Mouse (Mus musculus) cerebral cortex, adult 2 months (tissue): ENCODE results near the gene Runx2.

Experiments
- WGBS: fragments of 180-500 bp; shearing (Covaris S2); methylation state at CpG from one replicate; pipeline ENCODE4 v1.1.7; 2018; 5-methylcytosine and 5-hydroxymethylcytosine counted together

Gene Runx2

GRCm38 (mm10) chr17:44713404-44713803 lies 101.2 kb downstream of the Runx2 start:
- WGBS, result 87% methylated on average over 8 of the region's 8 CpGs

- 40% methylated on average over 11 of the region's 11 CpGs for WGBS
Measured at GRCm38 (mm10) chr17:44709516-44710252, 104.9 kb downstream of the Runx2 start.

GRCm38 (mm10) chr17:44707956-44708355 lies 106.6 kb downstream of the Runx2 start:
- 98% methylated on average over 3 of the region's 3 CpGs for WGBS

GRCm38 (mm10) chr17:44706531-44706930 lies 108.1 kb downstream of the Runx2 start:
- WGBS, result 75% methylated on average over 10 of the region's 10 CpGs

GRCm38 (mm10) chr17:44702506-44703298 lies 111.9 kb downstream of the Runx2 start:
- 64% methylated on average over 14 of the region's 14 CpGs for WGBS

GRCm38 (mm10) chr17:44701531-44701930 lies 113.1 kb downstream of the Runx2 start:
- 91% methylated on average over 4 of the region's 4 CpGs for WGBS

- WGBS, result 80% methylated on average over 1 of the region's 1 CpGs
Measured at GRCm38 (mm10) chr17:44700326-44700725, 114.3 kb downstream of the Runx2 start.

GRCm38 (mm10) chr17:44697053-44697452 lies 117.5 kb downstream of the Runx2 start:
- WGBS, result 89% methylated on average over 10 of the region's 10 CpGs

GRCm38 (mm10) chr17:44693552-44693951 lies 121.0 kb downstream of the Runx2 start:
- WGBS, result 66% methylated on average over 7 of the region's 7 CpGs

- WGBS, result 81% methylated on average over 2 of the region's 2 CpGs
Measured at GRCm38 (mm10) chr17:44691517-44691916, 123.1 kb downstream of the Runx2 start.

- WGBS, result 85% methylated on average over 5 of the region's 5 CpGs
Measured at GRCm38 (mm10) chr17:44690410-44691035, 124.1 kb downstream of the Runx2 start.

GRCm38 (mm10) chr17:44688306-44688705 lies 126.3 kb downstream of the Runx2 start:
- 65% methylated on average over 2 of the region's 2 CpGs for WGBS

- WGBS, result 30% methylated on average over 7 of the region's 7 CpGs
Measured at GRCm38 (mm10) chr17:44685514-44685913, 129.1 kb downstream of the Runx2 start.

GRCm38 (mm10) chr17:44683026-44683425 lies 131.6 kb downstream of the Runx2 start:
- 81% methylated on average over 9 of the region's 9 CpGs for WGBS

- WGBS, result 57% methylated on average over 7 of the region's 7 CpGs
Measured at GRCm38 (mm10) chr17:44677782-44678181, 136.8 kb downstream of the Runx2 start.

GRCm38 (mm10) chr17:44672806-44673205 lies 141.8 kb downstream of the Runx2 start:
- 59% methylated on average over 7 of the region's 7 CpGs for WGBS

- 52% methylated on average over 16 of the region's 16 CpGs for WGBS
Measured at GRCm38 (mm10) chr17:44671946-44672692, 142.5 kb downstream of the Runx2 start.

GRCm38 (mm10) chr17:44669985-44670384 lies 144.6 kb downstream of the Runx2 start:
- WGBS, result 38% methylated on average over 11 of the region's 11 CpGs

- WGBS, result 67% methylated on average over 5 of the region's 5 CpGs
Measured at GRCm38 (mm10) chr17:44667346-44667745, 147.3 kb downstream of the Runx2 start.

- WGBS, result 78% methylated on average over 7 of the region's 7 CpGs
Measured at GRCm38 (mm10) chr17:44663872-44664271, 150.7 kb downstream of the Runx2 start.

GRCm38 (mm10) chr17:44663208-44663607 lies 151.4 kb downstream of the Runx2 start:
- WGBS, result 75% methylated on average over 1 of the region's 1 CpGs
